Mouse (Mus musculus) forebrain, embryonic 11.5 days (tissue): ENCODE results near the gene Recql5. TPM values are rescaled to one million over a fixed set of nuclear protein-coding genes. Genes with fewer than 3 reads are reported as not detected.

Experiments used
- ATAC-seq: fragments of 200-750 bp; cut with Nextera tagmentation; replicated peaks from 2 replicates; pipeline ENCODE4 v1.8.0; 2017; ENCODE audit warnings: moderate TSS enrichment; ENCODE audit not compliant: low FRiP score
- DNase-seq: peaks from one replicate; pipeline ENCODE4 v3.0.0-alpha.2; 2017; ENCODE audit warnings: low spot score
- H3K27ac ChIP-seq: fragments of 300-500 bp; sonication (generic); 2 replicates; pipeline ENCODE4 v1.5.1; 2014; ENCODE audit warnings: low read depth, low read length
- H3K27me3 ChIP-seq: fragments of 300-500 bp; sonication (generic); 2 replicates; pipeline ENCODE4 v1.6.1; 2014; ENCODE audit warnings: mild to moderate bottlenecking, low read length, mixed read lengths; ENCODE audit not compliant: control insufficient read depth, insufficient read depth
- H3K36me3 ChIP-seq: fragments of 300-500 bp; sonication (generic); 2 replicates; pipeline ENCODE4 v1.6.1; 2014; ENCODE audit warnings: mild to moderate bottlenecking, low read length, moderate library complexity, mixed read lengths; ENCODE audit not compliant: control insufficient read depth, insufficient read depth
- H3K4me1 ChIP-seq: fragments of 300-500 bp; sonication (generic); replicated peaks from 2 replicates; pipeline ENCODE4 v1.6.1; 2014; ENCODE audit warnings: low read length, mixed read lengths; ENCODE audit not compliant: control insufficient read depth, insufficient read depth
- H3K4me2 ChIP-seq: fragments of 300-500 bp; sonication (generic); 2 replicates; pipeline ENCODE4 v1.6.1; 2014; ENCODE audit warnings: low read depth, mild to moderate bottlenecking, low read length, moderate library complexity, mixed read lengths; ENCODE audit not compliant: severe bottlenecking
- H3K4me3 ChIP-seq: fragments of 300-500 bp; sonication (generic); 2 replicates; pipeline ENCODE4 v1.5.1; 2014; ENCODE audit warnings: low read depth, low read length
- H3K9ac ChIP-seq: fragments of 300-500 bp; sonication (generic); 2 replicates; pipeline ENCODE4 v1.6.1; 2014; ENCODE audit warnings: low read length
- H3K9me3 ChIP-seq: fragments of 300-500 bp; sonication (generic); 2 replicates; pipeline ENCODE4 v1.6.1; 2016; ENCODE audit warnings: low read length, mixed read lengths; ENCODE audit not compliant: control insufficient read depth
- WGBS: fragments of 180-500 bp; shearing (Covaris S2); extraction: QIAGEN DNeasy Blood & Tissue Kit; methylation state at CpG from one replicate; pipeline ENCODE4 v1.1.7; 2014; 5-methylcytosine and 5-hydroxymethylcytosine counted together
- polyA plus RNA-seq: library from polyadenylated mRNA; unstranded; fragments of >200 nt; fragmentation: Nextera tagmentation; extraction: Ambion mirVana; gene quantifications from 2 replicates; pipeline ENCODE4 v1.2.1, GENCODE M21; 2014

Recql5 gene
- 28.3 and 35.6 TPM in 2 replicates for polyA plus RNA-seq

- Histone ChIP-seq H3K4me1 (peaks cover 14% of the 10 kb centered on the region), H3K4me3 (peak within 1 kb of the TSS; percentile 97), H3K4me2 (peak within 1 kb of the TSS; percentile 87), H3K27ac (no peak within 1 kb of the TSS), H3K27me3 (no peaks in the 10 kb centered on the region), H3K9me3 (no peaks in the 10 kb centered on the region), H3K36me3 (0 out of 2 replicates have a peak, but pooled peaks cover 2% of the 10 kb centered on the region), H3K9ac (peak within 1 kb of the TSS; percentile 91)
- under 1% methylated on average over 28 of the region's 28 CpGs for WGBS
- DNase-seq = peak; percentile 98
- peak; percentile 97 for ATAC-seq
Observed at GRCm38 (mm10) chr11:115933108-115933746, at the start of gene Recql5, which contains the start of gene Sap30bp. Recql5 (minus strand) TSS chr11:115933477. Sap30bp (plus strand) TSS chr11:115933282.

DNA sequence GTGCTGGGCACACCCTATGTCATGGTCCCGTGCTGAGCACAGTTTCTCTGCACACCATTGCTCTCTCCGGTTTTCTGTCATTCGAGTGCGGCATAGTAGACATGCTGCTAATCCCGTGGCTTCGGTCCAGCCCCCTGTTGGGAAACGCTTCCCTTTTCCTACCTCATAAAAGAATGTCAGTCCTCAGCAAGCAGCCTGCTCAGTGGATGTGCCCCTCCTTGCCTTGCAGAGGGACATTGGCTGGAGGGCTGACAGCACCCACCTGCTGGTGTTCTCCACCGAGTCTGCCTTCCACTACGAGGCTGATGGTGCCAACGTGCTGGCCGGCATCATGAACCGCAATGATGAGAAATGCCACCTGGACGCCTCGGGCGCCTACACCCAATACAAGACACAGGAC lies 49.2 kb upstream of the Recql5 start:
- 92% methylated on average over 15 of the region's 15 CpGs for WGBS
- Histone ChIP-seq H3K27me3 (no peaks in the 10 kb centered on the region), H3K9me3 (no peaks in the 10 kb centered on the region), H3K9ac (no peak overlapping the region), H3K4me2 (no peak overlapping the region), H3K36me3 (no peaks in the 10 kb centered on the region), H3K27ac (no peak overlapping the region), H3K4me3 (no peak overlapping the region), H3K4me1 (no peaks in the 10 kb centered on the region)
- no peak for ATAC-seq
- DNase-seq = no peak

DNA sequence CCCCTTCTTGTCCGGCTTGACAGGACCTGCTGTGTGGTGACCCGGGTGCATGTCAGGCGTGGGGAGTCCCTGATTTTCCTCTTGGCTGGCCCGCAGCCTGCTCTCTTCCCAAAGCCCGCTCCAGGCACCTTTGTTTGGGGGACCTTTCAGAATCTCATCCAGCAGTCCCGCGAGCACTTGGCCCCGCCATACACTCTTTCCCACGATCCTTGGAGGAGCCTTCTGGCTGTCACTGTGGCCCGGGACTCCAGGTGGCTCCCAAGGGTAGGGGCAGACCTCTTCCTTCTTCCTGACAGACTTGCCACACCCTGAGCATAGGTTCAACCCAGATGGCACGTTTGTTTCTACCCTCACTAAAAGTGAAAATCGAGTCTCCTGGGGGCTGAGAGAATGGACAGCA lies 42.3 kb upstream of the Recql5 start:
- Histone ChIP-seq H3K27ac (no peak overlapping the region), H3K4me3 (no peak overlapping the region), H3K9me3 (no peaks in the 10 kb centered on the region), H3K4me1 (peaks cover 3% of the 10 kb centered on the region; the same call in 1 of the 2 replicates), H3K4me2 (no peak overlapping the region), H3K9ac (no peak overlapping the region), H3K27me3 (peaks cover 26% of the 10 kb centered on the region), H3K36me3 (no peaks in the 10 kb centered on the region)
- WGBS = 37% methylated on average over 12 of the region's 12 CpGs
- DNase-seq = no peak
- no peak for ATAC-seq

DNA sequence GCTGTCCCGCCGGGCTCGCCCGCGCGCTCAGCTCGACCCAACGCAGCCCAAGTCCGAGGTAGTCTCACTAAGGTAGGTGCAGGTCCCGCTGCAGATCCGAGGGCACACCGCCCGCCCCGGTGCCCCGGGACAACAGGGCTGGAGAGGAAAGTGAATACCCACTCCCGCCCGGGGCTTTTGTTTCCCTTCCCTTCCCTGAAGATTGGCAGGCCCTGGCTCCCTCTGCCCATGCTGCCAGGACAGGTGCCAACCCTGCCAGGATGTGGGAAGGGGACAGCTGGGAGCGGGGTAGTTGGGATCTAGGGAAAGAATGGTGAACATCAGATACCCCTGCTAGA lies 41.8 kb upstream of the Recql5 start:
- H3K9ac ChIP-seq = peak overlapping the region; percentile 43; the same call in 1 of the 2 replicates
- H3K36me3 ChIP-seq = no peaks in the 10 kb centered on the region
- peak overlapping the region; percentile 34 for H3K4me3 ChIP-seq
- no peak for DNase-seq
- no peak for ATAC-seq
- H3K27ac ChIP-seq = no peak overlapping the region
- WGBS = 3% methylated on average over 18 of the region's 18 CpGs
- peak overlapping the region; percentile 64 for H3K4me2 ChIP-seq
- peaks cover 26% of the 10 kb centered on the region for H3K27me3 ChIP-seq
- H3K4me1 ChIP-seq = peaks cover 3% of the 10 kb centered on the region; the same call in 1 of the 2 replicates
- H3K9me3 ChIP-seq = no peaks in the 10 kb centered on the region

DNA sequence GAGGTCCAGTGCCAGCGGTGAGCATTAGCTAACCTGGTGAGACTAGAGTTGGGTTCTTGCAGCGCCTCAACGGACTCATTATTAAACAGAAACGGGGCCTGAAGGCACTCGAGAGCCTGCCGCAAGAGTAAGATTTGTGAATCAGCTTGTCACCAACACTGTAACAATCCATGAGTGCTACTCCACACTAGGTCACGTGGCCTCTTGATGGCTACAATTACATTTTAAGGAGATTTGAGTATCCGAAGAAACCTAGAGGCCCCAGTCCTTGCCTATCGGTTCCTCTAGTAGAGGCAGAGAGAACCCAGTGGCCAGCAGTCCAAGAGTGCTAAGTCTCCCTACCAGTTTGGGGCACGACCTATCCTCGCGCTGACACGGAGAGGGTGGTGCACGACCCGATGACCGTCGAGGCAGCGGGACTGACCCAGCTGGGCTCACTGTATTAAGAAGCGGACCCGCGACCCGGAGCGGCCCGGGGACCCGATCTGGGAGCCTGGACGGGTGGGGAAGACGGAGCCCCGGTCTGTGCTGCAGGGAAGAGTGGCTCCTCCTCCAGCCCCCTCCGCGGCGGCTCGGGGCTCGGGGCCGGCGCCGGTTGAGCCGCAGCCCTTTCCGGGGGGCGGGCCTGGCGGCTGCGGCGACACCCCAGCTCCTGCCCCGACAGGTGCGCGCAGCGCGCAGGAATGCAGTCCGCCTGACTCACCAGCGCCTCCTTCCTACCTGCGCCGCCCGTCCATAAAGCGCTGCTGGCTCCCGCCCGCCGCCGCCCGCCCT lies 41.2 kb upstream of the Recql5 start, which contains the start of gene Itgb4:
Itgb4 (plus strand) TSS at position 401 of the 774 bp plus-strand sequence.
- Histone ChIP-seq H3K27me3 (peaks cover 26% of the 10 kb centered on the region), H3K27ac (no peak within 1 kb of the TSS), H3K9me3 (no peaks in the 10 kb centered on the region), H3K4me2 (peak within 1 kb of the TSS; percentile 64), H3K9ac (peak within 1 kb of the TSS; percentile 43), H3K4me1 (peaks cover 3% of the 10 kb centered on the region; the same call in 1 of the 2 replicates), H3K4me3 (peak within 1 kb of the TSS; percentile 34), H3K36me3 (no peaks in the 10 kb centered on the region)
- 10% methylated on average over 55 of the region's 58 CpGs for WGBS
- peak; percentile 64 for DNase-seq
- no peak for ATAC-seq

DNA sequence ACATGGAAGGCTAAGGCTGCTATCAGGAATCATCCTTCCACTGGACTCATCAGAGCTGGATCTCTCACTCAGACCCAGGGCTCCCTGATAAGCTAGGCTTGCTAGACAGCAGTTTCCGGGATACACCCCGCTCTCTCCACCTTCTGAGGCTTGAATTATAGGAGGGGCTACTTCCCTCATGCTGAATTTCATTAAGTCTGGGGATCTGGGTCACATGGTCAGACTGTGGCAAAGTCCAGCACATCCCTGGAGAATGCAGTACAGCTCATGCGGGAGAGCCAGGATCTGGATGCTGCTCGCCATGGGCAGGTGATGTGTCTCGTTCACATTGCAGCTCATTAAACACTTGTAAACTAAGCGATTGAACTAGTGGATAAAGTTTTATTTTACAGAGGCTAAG lies 37.7 kb upstream of the Recql5 start:
- Histone ChIP-seq H3K36me3 (peaks cover 5% of the 10 kb centered on the region; the same call in 1 of the 2 replicates), H3K4me3 (no peak overlapping the region), H3K27ac (no peak overlapping the region), H3K4me2 (no peak overlapping the region), H3K27me3 (peaks cover 24% of the 10 kb centered on the region), H3K9ac (no peak overlapping the region), H3K4me1 (peaks cover 3% of the 10 kb centered on the region; the same call in 1 of the 2 replicates), H3K9me3 (no peaks in the 10 kb centered on the region)
- DNase-seq (no peak), ATAC-seq (no peak)
- 71% methylated on average over 6 of the region's 6 CpGs for WGBS

DNA sequence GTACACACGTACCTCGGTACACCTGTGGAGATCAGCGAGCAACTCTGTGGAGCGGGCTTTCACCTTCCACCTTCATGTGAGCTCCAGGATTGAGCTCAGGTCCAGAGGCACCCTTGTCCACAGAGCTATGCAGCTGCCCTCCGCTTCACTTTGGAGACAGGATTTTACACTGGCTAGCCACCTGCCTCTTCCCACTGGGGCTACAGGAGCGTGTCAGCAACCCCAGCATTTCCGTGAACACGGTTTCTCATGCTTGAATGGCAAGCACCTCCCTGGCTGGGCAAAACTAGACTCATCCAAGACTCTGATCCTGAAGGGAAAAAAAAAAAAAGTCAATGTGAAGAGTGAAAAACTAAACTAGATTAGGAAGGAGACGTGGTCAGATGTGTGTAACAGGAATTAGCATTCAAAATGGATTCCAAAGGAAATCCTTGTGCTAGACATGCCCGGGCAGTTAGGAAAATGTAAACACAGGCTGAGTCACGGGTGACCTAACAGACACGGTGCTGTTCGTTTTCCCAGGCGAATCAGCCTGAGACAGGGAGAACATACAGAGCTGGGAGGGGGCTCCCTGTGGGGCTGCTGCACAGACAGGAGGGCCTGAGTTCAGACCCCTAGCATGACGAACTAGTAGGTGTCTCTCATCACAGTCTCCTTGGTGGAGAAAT lies 36.9 kb upstream of the Recql5 start:
- peaks cover 3% of the 10 kb centered on the region; the same call in 1 of the 2 replicates for H3K4me1 ChIP-seq
- no peak overlapping the region for H3K4me2 ChIP-seq
- peaks cover 10% of the 10 kb centered on the region; the same call in 1 of the 2 replicates for H3K36me3 ChIP-seq
- peaks cover 16% of the 10 kb centered on the region for H3K27me3 ChIP-seq
- DNase-seq = no peak
- no peak overlapping the region for H3K9ac ChIP-seq
- ATAC-seq = no peak
- H3K4me3 ChIP-seq = no peak overlapping the region
- H3K27ac ChIP-seq = no peak overlapping the region
- 75% methylated on average over 15 of the region's 15 CpGs for WGBS
- no peaks in the 10 kb centered on the region for H3K9me3 ChIP-seq

DNA sequence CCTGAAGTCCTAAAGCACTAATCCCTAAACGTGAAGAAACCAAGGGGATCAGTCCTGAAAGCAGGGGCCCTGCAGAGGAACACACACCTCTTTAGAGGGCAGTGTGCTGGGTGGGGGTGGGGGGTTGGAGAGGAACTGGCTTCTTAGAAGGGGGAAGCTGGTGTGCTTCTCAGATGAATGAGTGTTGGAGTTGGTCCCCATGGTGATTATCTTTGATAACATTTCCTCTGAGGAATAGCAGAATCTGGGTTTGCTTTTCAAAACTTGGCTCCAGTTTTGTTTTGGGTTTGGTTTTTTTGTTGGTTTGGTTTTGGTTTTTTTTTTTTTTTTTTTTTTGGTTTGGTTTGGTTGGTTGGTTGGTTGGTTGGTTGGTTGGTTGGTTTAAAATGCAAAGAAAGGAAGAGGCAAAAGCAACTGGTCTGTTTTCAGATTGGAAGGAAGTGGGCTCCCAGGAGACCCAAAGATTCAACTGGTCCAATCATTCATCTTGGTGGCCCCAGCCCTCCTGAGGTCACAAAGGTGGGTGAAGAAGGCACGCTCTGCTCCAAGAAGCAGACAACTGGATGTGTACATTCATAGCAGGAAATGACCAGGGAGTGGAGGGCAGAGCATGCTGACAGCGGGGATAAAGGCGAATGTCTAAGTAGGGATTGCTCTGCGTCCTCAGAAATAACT lies 35.6 kb upstream of the Recql5 start:
- Histone ChIP-seq H3K9me3 (no peaks in the 10 kb centered on the region), H3K4me1 (no peaks in the 10 kb centered on the region), H3K4me2 (no peak overlapping the region), H3K36me3 (peaks cover 18% of the 10 kb centered on the region; the same call in 1 of the 2 replicates), H3K4me3 (no peak overlapping the region), H3K27me3 (peaks cover 3% of the 10 kb centered on the region), H3K27ac (no peak overlapping the region), H3K9ac (no peak overlapping the region)
- DNase-seq = no peak
- no peak for ATAC-seq
- 73% methylated on average over 5 of the region's 5 CpGs for WGBS
